Mouse (Mus musculus) testis, adult 2 months (tissue): ENCODE measurements around the gene Cers2.

Experiments
- CTCF ChIP-seq: fragments of 200-500 bp; IDR thresholded peaks from 2 replicates; pipeline ENCODE4 v1.5.1; 2012; ENCODE audit warnings: low read depth, mild to moderate bottlenecking, inconsistent platforms, low read length, moderate library complexity; ENCODE audit not compliant: control insufficient read depth, insufficient read depth, insufficient replicate concordance
- POLR2A ChIP-seq: fragments of 200-500 bp; IDR thresholded peaks from 2 replicates; pipeline ENCODE4 v1.6.1; 2012; ENCODE audit warnings: low read depth, mild to moderate bottlenecking, inconsistent platforms, low read length, moderate library complexity; ENCODE audit not compliant: control insufficient read depth

- TF ChIP-seq CTCF (no peak), POLR2A (no peak)
These were observed 1.4 kb downstream of the Cers2 start for GRCm38 (mm10) chr3:95315844-95316550.
